Mouse (Mus musculus): Measurements from ENCODE around the gene Krtap5-2. TPM values are rescaled to one million over a fixed set of nuclear protein-coding genes. Genes with fewer than 3 reads are reported as not detected.
"Not testable (repeated sequence)": the region's sequence is repeated elsewhere in the genome, so short reads cannot be mapped to it uniquely, and the experiment has no call there.

Krtap5-2 gene
- total RNA-seq, 1 experiment from 2014 or later: not detected

DNA sequence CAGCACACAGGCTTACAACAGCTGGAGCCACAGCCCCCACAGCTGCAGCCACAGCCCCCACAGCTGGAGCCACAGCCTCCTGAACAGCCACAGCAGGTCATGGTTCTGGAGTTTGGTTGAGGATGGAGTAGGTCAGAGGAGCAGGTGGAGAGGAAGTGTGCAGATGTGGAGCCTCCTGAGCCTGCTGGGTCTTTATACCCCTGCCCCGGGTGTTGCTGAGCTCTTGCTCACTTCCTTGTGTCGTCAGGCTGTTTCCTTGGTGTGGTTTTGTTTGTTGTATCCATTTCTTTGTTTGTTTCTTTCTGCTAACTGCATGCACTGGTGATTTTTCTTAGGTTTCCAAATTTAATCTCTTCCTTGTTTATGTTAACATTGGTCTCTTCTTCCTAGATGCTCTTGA is 39.9 kb downstream of the Krtap5-2 start, which contains the start of gene Gm39115:
TSS of gene Gm39115 (minus strand) at position 101 of the 400 bp plus-strand sequence.
- not testable (repeated sequence) for DNase-seq

DNA sequence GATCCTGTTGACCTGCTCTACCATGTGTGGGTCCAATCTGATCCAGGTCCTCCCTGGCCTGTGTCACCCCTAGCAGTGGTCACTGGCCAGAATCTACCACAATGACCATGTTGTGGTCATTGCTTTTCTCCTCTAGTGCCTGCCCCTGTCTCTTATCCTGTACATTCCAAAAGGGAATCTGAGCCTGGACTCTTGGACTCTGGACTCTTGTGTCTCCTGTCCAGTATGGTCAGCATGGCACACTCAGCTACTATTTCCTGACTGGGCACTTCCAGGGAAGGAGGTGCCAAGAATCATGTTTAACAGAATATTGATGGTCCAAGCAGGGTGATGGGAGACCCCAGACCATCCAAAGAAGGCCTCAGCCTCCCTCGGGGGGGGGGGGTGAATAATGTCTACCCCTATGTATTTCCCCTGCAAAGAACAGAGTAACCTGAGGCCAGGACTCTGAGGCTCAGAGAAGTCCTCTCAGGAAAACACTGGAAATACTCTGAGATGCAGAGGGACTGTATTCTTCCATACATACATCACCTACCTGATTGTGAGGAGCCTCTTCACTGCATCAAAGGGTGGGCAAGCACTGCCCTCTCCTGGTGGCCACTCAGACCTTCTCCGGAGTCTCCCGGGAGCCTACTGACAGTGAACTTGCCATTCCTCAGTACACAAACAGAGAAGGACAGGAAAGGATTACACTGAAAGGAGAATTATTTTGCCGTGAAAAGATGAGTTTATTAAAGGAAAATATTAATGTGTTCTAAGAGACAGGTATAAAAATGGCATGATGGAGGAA is 41.4 kb downstream of the Krtap5-2 start:
- DNase-seq: no peak

DNA sequence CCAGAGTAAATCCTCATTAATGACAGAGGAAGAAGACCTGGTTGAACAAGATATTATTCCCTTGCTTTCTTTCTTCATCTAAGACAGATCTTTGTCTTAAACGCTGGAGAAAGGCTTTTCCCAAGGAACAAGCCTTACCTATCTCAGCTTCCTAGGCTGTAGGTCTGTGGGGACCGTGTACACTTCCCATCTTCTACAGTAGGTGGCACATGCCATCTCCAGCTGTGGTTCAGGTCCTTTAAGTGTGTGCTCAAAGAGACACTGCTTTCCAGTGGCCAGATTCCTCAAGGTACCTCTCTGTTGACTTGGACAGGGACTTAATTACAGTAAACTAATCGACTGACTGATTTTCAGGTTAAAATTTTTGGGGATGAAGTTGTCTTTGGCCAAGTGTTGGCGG is 47.0 kb downstream of the Krtap5-2 start:
- DNase-seq: no peak

Other genes starting within 250 kb of the Krtap5-2 start
- 3.0 and 4.0 TPM in 2 replicates for gene Brsk2, start 226.3 kb downstream of the Krtap5-2 start, total RNA-seq (2021)
- 47.4 and 48.6 TPM in 2 replicates for gene Mob2, start 114.9 kb downstream of the Krtap5-2 start, total RNA-seq (2021)
- gene Dusp8, start 80.2 kb downstream of the Krtap5-2 start, total RNA-seq (2021): 7.3 and 8.4 TPM in 2 replicates
- not detected in 2 replicates for gene Gm45618, start 55.3 kb downstream of the Krtap5-2 start, total RNA-seq (2021)
- gene Gm39115, start 40.0 kb downstream of the Krtap5-2 start, total RNA-seq (2021): not detected in 2 replicates
- gene Gm45337, start 31.4 kb downstream of the Krtap5-2 start, total RNA-seq (2021): not detected in 2 replicates
- not detected in 2 replicates for gene Gm29735, start 18.9 kb downstream of the Krtap5-2 start, total RNA-seq (2021)
- gene Gm4553, start 10.3 kb downstream of the Krtap5-2 start, total RNA-seq (2021): not detected in 2 replicates
- not detected in 2 replicates for gene Gm10153, start 14.4 kb upstream of the Krtap5-2 start, total RNA-seq (2021)
- gene Krtap5-3, start 25.4 kb upstream of the Krtap5-2 start, total RNA-seq (2021): not detected in 2 replicates
- gene Gm7579, start 35.9 kb upstream of the Krtap5-2 start, total RNA-seq (2021): not detected in 2 replicates
- not detected in 2 replicates for gene Krtap5-5, start 54.0 kb upstream of the Krtap5-2 start, total RNA-seq (2021)
- not detected in 2 replicates for gene Gm40460, start 65.1 kb upstream of the Krtap5-2 start, total RNA-seq (2021)
- not detected in 2 replicates for gene Gm2431, start 82.3 kb upstream of the Krtap5-2 start, total RNA-seq (2021)
- gene Gm4559, start 98.4 kb upstream of the Krtap5-2 start, total RNA-seq (2021): not detected in 2 replicates
- not detected in 2 replicates for gene Krtap5-1, start 121.1 kb upstream of the Krtap5-2 start, total RNA-seq (2021)
- gene Krtap5-4, start 127.5 kb upstream of the Krtap5-2 start, total RNA-seq (2021): not detected in 2 replicates
- 3.8 and 5.1 TPM in 2 replicates for gene Ifitm10, start 197.7 kb upstream of the Krtap5-2 start, total RNA-seq (2021)
- 1.4 TPM in 1 of 2 replicates, not detected in the other for gene Gm49369, start 206.7 kb upstream of the Krtap5-2 start, total RNA-seq (2021)
- 678 and 680 TPM in 2 replicates for gene Ctsd, start 212.0 kb upstream of the Krtap5-2 start, total RNA-seq (2021)

Measured in adrenal gland, postnatal 14 days (tissue).